Mouse (Mus musculus): ENCODE measurements around the gene Notch2.

GRCm38 (mm10) chr3:98052507-98053430 lies 39.4 kb downstream of the Notch2 start:
- TF ChIP-seq CTCF (IDR thresholded peaks at IDR 0.05) (no peak), EP300 (IDR thresholded peaks at IDR 0.05) (no peak)

Measured in lung, postnatal 0 days (tissue).